Comparison of ENCODE assay signal across 22 mouse cellular contexts in the genomic region with DNA sequence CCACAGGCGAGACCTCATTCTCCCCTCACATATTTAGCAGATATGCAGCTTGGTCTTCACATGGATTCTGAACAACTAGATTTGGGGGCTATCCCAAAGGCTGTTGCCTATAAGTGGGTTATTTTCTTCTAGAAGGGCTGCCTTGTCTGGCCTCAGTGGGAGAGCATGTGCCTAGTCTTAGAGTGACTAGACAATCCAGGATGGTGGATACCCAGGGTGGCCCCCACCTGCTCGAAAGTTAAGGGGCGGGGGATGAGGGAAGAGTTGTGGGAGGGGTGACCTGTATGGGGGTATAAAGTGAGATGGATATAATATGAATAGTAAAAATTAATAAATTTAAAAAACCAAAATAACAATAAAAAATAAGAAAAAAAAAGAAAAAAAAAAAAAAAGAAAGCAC. TPM values are rescaled to one million over a fixed set of nuclear protein-coding genes. Genes with fewer than 3 reads are reported as not detected.
"Had no signal": no experiment of that assay in that cellular context is flagged by ENCODE, and none has a peak within 500 bp of the region (broad histone marks: within the 10 kb centered on the region; RNA-seq: fewer than 3 reads in every experiment).

No protein-coding gene starts in this region.

RNA-seq across cellular contexts. Expression of a gene that starts 23.6 kb away (rescaled TPM):
- polyA plus RNA-seq: heart, embryonic 10.5 days; heart, embryonic 11.5 days; heart, embryonic 12.5 days; heart, embryonic 13.5 days; heart, embryonic 14.5 days; heart, embryonic 15.5 days; heart, embryonic 16.5 days; hindbrain, embryonic 10.5 days; hindbrain, embryonic 11.5 days; hindbrain, embryonic 12.5 days; hindbrain, embryonic 13.5 days; hindbrain, embryonic 14.5 days; hindbrain, embryonic 15.5 days; hindbrain, embryonic 16.5 days; hindbrain, postnatal 0 days; intestine, embryonic 14.5 days; intestine, embryonic 15.5 days; intestine, postnatal 0 days; kidney, embryonic 14.5 days; kidney, embryonic 15.5 days; kidney, embryonic 16.5 days; large intestine, adult 2 months had no signal
